Mouse (Mus musculus): ENCODE data around the gene Eef2. TPM values are rescaled to one million over a fixed set of nuclear protein-coding genes. Genes with fewer than 3 reads are reported as not detected.

Gene Eef2
- 1,504 and 1,952 TPM in 2 replicates for polyA plus RNA-seq (2012; rRNA removed)

GRCm38 (mm10) chr10:81176466-81177271, at the start of gene Eef2:
Eef2 (plus strand) TSS chr10:81176631.
- peak; percentile 98 for DNase-seq (ENCODE audit: low read depth)
- TF ChIP-seq POLR2A (IDR thresholded peaks at IDR 0.05; ENCODE audit: borderline replicate concordance, extremely low read depth, insufficient read depth, insufficient read length, poor library complexity, severe bottlenecking): peak; percentile 96; the same call in 1 of the 2 replicates
- no peak for TF ChIP-seq CTCF (IDR thresholded peaks at IDR 0.05; ENCODE audit: borderline replicate concordance, extremely low read depth, insufficient read depth, insufficient read length)

GRCm38 (mm10) chr10:81134181-81134587, 42.2 kb upstream of the Eef2 start:
- no peak for DNase-seq (ENCODE audit: low read depth)

DNA sequence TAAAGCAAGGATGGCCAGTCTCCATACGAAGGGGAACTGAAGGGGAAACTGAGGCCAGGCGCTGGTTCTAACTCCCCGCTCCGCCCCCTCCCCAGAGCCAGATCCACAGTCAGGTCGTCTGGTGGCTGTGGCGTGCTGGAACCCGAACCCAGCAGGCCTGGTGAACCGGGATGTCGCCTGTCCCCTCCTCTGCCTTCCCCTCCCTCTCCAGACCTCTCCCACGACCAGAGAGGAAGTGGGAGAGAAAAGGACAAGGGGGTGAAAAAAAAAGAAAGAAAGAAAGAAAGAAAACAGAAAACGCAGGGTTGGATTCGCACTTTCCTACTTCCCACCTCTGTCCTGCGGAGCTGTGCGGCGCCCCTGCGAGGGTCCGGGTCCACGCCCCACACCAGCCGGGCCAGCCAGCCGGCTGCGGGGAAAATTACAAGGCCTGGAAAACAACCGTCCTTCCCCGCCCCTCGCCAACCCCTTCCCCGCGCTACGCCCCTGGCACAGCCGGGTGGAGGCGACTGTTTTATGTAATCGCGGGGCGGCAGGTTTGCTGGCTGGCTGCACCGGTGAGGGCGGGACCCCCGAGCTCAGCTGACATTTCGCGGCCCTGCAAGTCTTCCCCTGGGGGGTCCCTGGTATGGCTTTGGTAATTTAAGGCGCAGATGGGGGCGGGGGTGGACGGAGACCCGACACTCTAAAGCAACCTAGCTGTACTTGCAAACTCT, 41.3 kb upstream of the Eef2 start, which contains the start of gene Zbtb7a:
Gene Zbtb7a, plus strand, starts transcription at position 255 of the 716 bp plus-strand sequence.
- peak; percentile 32 for DNase-seq (ENCODE audit: low read depth)
- TF ChIP-seq POLR2A (IDR thresholded peaks at IDR 0.05; ENCODE audit: borderline replicate concordance, extremely low read depth, insufficient read depth, insufficient read length, poor library complexity, severe bottlenecking) (no peak), CTCF (IDR thresholded peaks at IDR 0.05; ENCODE audit: borderline replicate concordance, extremely low read depth, insufficient read depth, insufficient read length) (no peak)

More at GRCm38 (mm10) chr10:81134181-81134587, 42.2 kb upstream of the Eef2 start:
- no peak for TF ChIP-seq POLR2A (IDR thresholded peaks at IDR 0.05; ENCODE audit: borderline replicate concordance, extremely low read depth, insufficient read depth, insufficient read length, poor library complexity, severe bottlenecking)
- no peak for TF ChIP-seq CTCF (IDR thresholded peaks at IDR 0.05; ENCODE audit: borderline replicate concordance, extremely low read depth, insufficient read depth, insufficient read length)

GRCm38 (mm10) chr10:81135831-81136705, 40.4 kb upstream of the Eef2 start:
- TF ChIP-seq POLR2A (IDR thresholded peaks at IDR 0.05; ENCODE audit: borderline replicate concordance, extremely low read depth, insufficient read depth, insufficient read length, poor library complexity, severe bottlenecking): peak; percentile 60
- peak; percentile 17; the same call in 1 of the 2 replicates for TF ChIP-seq CTCF (IDR thresholded peaks at IDR 0.05; ENCODE audit: borderline replicate concordance, extremely low read depth, insufficient read depth, insufficient read length)
- DNase-seq (ENCODE audit: low read depth): peak; percentile 82

DNA sequence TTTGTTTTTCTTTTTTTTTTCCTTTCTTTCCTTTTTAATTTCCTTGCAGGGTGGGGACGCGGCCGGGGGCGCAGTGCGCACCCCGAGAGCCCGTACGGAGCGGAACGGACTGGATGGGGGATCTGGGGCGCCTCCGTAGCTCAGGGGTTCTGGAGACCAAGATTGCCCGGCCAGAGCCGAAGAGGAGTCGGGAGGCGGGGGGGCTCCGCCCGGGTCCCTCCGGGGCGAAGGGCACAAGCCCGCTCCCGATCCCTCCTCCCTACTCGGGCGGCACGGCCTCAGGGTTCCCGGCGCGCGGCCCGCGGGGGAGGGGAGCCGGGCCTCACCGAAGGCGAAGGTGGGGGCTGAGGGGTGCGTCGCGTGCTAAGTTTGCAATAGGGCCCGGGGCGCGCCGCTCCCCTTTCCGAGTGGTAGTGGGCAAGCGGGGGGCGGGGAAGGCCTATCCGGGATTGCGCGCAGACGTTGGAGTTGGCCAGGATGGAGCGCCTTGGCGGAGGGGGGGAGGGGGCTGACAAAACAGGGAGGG, 39.7 kb upstream of the Eef2 start:
- TF ChIP-seq POLR2A (IDR thresholded peaks at IDR 0.05; ENCODE audit: borderline replicate concordance, extremely low read depth, insufficient read depth, insufficient read length, poor library complexity, severe bottlenecking): peak; percentile 30; the same call in 1 of the 2 replicates
- TF ChIP-seq CTCF (IDR thresholded peaks at IDR 0.05; ENCODE audit: borderline replicate concordance, extremely low read depth, insufficient read depth, insufficient read length): no peak

DNA sequence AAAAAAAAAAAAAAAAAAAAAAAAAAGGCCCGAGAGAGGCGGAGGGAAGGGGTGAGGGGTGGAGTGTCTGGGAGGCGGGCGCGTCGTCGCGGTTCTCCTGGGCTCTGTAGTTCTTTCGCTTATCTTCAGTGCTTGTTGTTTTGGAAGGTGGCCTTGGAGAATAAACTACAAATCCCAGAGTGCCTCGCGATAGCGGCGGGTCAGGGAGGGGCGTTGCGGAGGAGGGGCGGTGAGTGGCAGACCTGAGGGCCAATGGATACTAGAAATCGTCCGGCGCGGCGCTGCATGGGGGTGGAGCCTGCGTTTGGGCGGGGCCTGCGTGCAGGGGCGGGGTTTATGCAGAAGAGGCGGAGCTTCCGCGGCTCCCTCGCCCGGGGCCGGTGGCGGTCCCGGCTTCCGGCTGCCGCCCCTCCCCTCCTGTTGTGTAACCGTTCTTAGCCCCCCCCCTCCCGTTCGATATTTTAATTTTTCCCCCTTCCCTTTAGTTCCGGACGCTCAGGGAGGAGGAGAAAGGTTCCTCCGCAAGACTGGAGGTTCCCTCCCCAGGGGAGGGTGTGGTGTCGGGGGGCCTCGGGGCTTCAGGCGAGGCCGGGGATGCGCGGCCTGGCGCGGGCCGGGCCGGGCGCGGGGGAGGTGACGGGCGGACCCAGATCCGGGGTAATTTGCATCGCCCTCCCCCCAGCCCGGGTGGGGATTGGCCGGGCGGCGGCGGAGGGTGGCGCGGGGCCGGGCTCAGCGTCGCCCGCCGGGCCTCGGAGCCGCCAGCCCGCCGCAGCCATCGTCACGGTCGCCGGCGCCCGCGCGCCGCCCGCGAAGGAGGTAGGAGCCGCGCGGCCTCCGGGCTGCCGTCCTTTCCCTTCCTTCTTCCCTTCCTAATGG, 38.9 kb upstream of the Eef2 start:
- peak; percentile 100 for DNase-seq (ENCODE audit: low read depth)
- TF ChIP-seq CTCF (IDR thresholded peaks at IDR 0.05; ENCODE audit: borderline replicate concordance, extremely low read depth, insufficient read depth, insufficient read length): no peak
- TF ChIP-seq POLR2A (IDR thresholded peaks at IDR 0.05; ENCODE audit: borderline replicate concordance, extremely low read depth, insufficient read depth, insufficient read length, poor library complexity, severe bottlenecking): peak; percentile 69; the same call in 1 of the 2 replicates

More for the DNA sequence above, 39.7 kb upstream of the Eef2 start:
- DNase-seq (ENCODE audit: low read depth): no peak

DNA sequence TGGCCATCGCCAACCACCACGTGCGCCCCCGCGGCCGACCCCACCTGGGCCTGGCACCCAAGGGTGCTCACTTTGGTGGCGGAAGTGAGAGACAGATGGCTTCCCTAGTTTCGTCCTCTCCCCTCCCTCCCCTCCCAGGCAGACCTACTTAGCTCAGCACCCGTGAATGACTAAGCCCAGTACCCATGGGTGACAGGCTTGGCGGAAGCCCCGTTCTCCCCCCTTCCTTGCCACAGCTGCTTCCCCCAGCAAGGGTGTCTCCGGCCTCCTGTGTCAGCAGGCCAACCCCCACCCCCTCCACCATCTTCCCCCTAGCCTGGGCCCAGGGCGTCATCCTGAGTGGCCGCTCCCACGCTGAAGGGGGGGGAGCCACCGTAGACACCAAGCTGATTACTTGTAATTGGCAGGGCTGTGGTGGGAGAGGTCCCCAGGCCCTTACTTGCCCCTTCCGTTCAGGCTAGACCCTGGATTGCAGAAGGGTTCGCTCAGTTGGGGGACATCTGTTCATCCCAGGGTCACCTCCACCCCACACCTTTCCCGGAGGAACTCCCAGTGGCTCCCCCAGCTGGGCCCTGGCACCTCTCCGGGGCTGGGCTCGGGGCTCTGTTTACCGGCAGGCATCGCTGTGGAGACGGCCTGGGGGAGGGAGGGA, 38.2 kb upstream of the Eef2 start:
- peak; percentile 51 for DNase-seq (ENCODE audit: low read depth)
- TF ChIP-seq CTCF (IDR thresholded peaks at IDR 0.05; ENCODE audit: borderline replicate concordance, extremely low read depth, insufficient read depth, insufficient read length) (no peak), POLR2A (IDR thresholded peaks at IDR 0.05; ENCODE audit: borderline replicate concordance, extremely low read depth, insufficient read depth, insufficient read length, poor library complexity, severe bottlenecking) (no peak)

- no peak for DNase-seq (ENCODE audit: low read depth)
- TF ChIP-seq POLR2A (IDR thresholded peaks at IDR 0.05; ENCODE audit: borderline replicate concordance, extremely low read depth, insufficient read depth, insufficient read length, poor library complexity, severe bottlenecking): no peak
- TF ChIP-seq CTCF (IDR thresholded peaks at IDR 0.05; ENCODE audit: borderline replicate concordance, extremely low read depth, insufficient read depth, insufficient read length): no peak
Measured at GRCm38 (mm10) chr10:81138821-81139528, 37.5 kb upstream of the Eef2 start.

- TF ChIP-seq POLR2A (IDR thresholded peaks at IDR 0.05; ENCODE audit: borderline replicate concordance, extremely low read depth, insufficient read depth, insufficient read length, poor library complexity, severe bottlenecking) (no peak), CTCF (IDR thresholded peaks at IDR 0.05; ENCODE audit: borderline replicate concordance, extremely low read depth, insufficient read depth, insufficient read length) (no peak)
- DNase-seq (ENCODE audit: low read depth): no peak
Measured at GRCm38 (mm10) chr10:81139529-81139846, 36.9 kb upstream of the Eef2 start.

Data from brain, embryonic 14.5 days (tissue).